Mouse (Mus musculus) forebrain, embryonic 12.5 days (tissue): Measurements from ENCODE around the gene Cngb1. TPM values are rescaled to one million over a fixed set of nuclear protein-coding genes. Genes with fewer than 3 reads are reported as not detected.
"Not testable (repeated sequence)": the region's sequence is repeated elsewhere in the genome, so short reads cannot be mapped to it uniquely, and the experiment has no call there.

ENCODE experiments used
- ATAC-seq: fragments of 200-750 bp; cut with Nextera tagmentation; 2 replicates; pipeline ENCODE4 v1.8.0; 2017; ENCODE audit warnings: moderate TSS enrichment; ENCODE audit not compliant: low FRiP score
- H3K27ac ChIP-seq: fragments of 300-500 bp; sonication (generic); 2 replicates; pipeline ENCODE4 v1.5.1; 2016; ENCODE audit warnings: mild to moderate bottlenecking
- H3K27me3 ChIP-seq: fragments of 300-500 bp; sonication (generic); 2 replicates; pipeline ENCODE4 v1.6.1; 2016; ENCODE audit warnings: mild to moderate bottlenecking
- H3K36me3 ChIP-seq: fragments of 300-500 bp; sonication (generic); replicated peaks from 2 replicates; pipeline ENCODE4 v1.6.1; 2016; ENCODE audit warnings: mild to moderate bottlenecking
- H3K4me1 ChIP-seq: fragments of 300-500 bp; sonication (generic); 2 replicates; pipeline ENCODE4 v1.6.1; 2016
- H3K4me2 ChIP-seq: fragments of 300-500 bp; sonication (generic); 2 replicates; pipeline ENCODE4 v1.6.1; 2016; ENCODE audit warnings: mild to moderate bottlenecking, moderate library complexity
- H3K4me3 ChIP-seq: fragments of 300-500 bp; sonication (generic); replicated peaks from 2 replicates; pipeline ENCODE4 v1.5.1; 2016; ENCODE audit warnings: mild to moderate bottlenecking
- H3K9ac ChIP-seq: fragments of 300-500 bp; sonication (generic); 2 replicates; pipeline ENCODE4 v1.6.1; 2016; ENCODE audit warnings: mild to moderate bottlenecking
- H3K9me3 ChIP-seq: fragments of 300-500 bp; sonication (generic); 2 replicates; pipeline ENCODE4 v1.6.1; 2016
- WGBS: fragments of 180-500 bp; shearing (Covaris S2); methylation state at CpG from one replicate; pipeline ENCODE4 v1.1.7; 2016; 5-methylcytosine and 5-hydroxymethylcytosine counted together
- polyA plus RNA-seq: library from polyadenylated mRNA; unstranded; fragments of >200 nt; fragmentation: Nextera tagmentation; extraction: Ambion mirVana; gene quantifications from 2 replicates; pipeline ENCODE4 v1.2.1, GENCODE M21; 2016

The Cngb1 gene
- polyA plus RNA-seq, 1 experiment from 2014 or later, result 0.40 TPM

- no peaks in the 10 kb centered on the region; the same call in 1 of the 2 replicates for H3K9me3 ChIP-seq
- no peak for ATAC-seq
- H3K27ac ChIP-seq, result no peak overlapping the region
- no peaks in the 10 kb centered on the region for H3K4me1 ChIP-seq
- H3K9ac ChIP-seq, result no peak overlapping the region
- 77% methylated on average over 2 of the region's 2 CpGs for WGBS
- H3K36me3 ChIP-seq, result no peaks in the 10 kb centered on the region
- no peak overlapping the region for H3K4me2 ChIP-seq
- no peak overlapping the region for H3K4me3 ChIP-seq
- no peaks in the 10 kb centered on the region for H3K27me3 ChIP-seq
Observed at GRCm38 (mm10) chr8:95262181-95262580, 44.2 kb downstream of the Cngb1 start.

GRCm38 (mm10) chr8:95255611-95256010 lies 50.8 kb downstream of the Cngb1 start:
- H3K9me3 ChIP-seq, result no peaks in the 10 kb centered on the region
- H3K4me2 ChIP-seq, result no peak overlapping the region
- no peak overlapping the region for H3K4me3 ChIP-seq
- H3K27me3 ChIP-seq, result no peaks in the 10 kb centered on the region
- 0 out of 2 replicates have a peak overlapping the region, but pooled peaks have one; percentile 25 for H3K27ac ChIP-seq
- H3K9ac ChIP-seq, result no peak overlapping the region
- no peak for ATAC-seq
- 0 out of 2 replicates have a peak, but pooled peaks cover 3% of the 10 kb centered on the region for H3K4me1 ChIP-seq
- 77% methylated on average over 10 of the region's 10 CpGs for WGBS
- no peaks in the 10 kb centered on the region for H3K36me3 ChIP-seq

- ATAC-seq, result peak; percentile 92
- H3K36me3 ChIP-seq, result no peaks in the 10 kb centered on the region
- H3K4me2 ChIP-seq, result peak overlapping the region; percentile 58
- H3K4me3 ChIP-seq, result peak overlapping the region; percentile 31
- H3K27ac ChIP-seq, result peak overlapping the region; percentile 1; the same call in 1 of the 2 replicates
- H3K9me3 ChIP-seq, result no peaks in the 10 kb centered on the region
- WGBS, result 25% methylated on average over 16 of the region's 16 CpGs
- H3K4me1 ChIP-seq, result 0 out of 2 replicates have a peak, but pooled peaks cover 3% of the 10 kb centered on the region
- no peaks in the 10 kb centered on the region for H3K27me3 ChIP-seq
- peak overlapping the region; percentile 44 for H3K9ac ChIP-seq
Observed at GRCm38 (mm10) chr8:95254564-95255434, 51.6 kb downstream of the Cngb1 start.

GRCm38 (mm10) chr8:95252056-95252455 lies 54.3 kb downstream of the Cngb1 start:
- 0 out of 2 replicates have a peak, but pooled peaks cover 3% of the 10 kb centered on the region for H3K4me1 ChIP-seq
- H3K27me3 ChIP-seq, result no peaks in the 10 kb centered on the region
- ATAC-seq, result no peak
- no peaks in the 10 kb centered on the region for H3K9me3 ChIP-seq
- no peak overlapping the region for H3K27ac ChIP-seq
- H3K9ac ChIP-seq, result no peak overlapping the region
- WGBS, result 64% methylated on average over 9 of the region's 9 CpGs
- no peaks in the 10 kb centered on the region for H3K36me3 ChIP-seq
- H3K4me2 ChIP-seq, result no peak overlapping the region
- no peak overlapping the region for H3K4me3 ChIP-seq

GRCm38 (mm10) chr8:95249847-95250246 lies 56.5 kb downstream of the Cngb1 start:
- no peaks in the 10 kb centered on the region for H3K27me3 ChIP-seq
- H3K36me3 ChIP-seq, result no peaks in the 10 kb centered on the region
- no peaks in the 10 kb centered on the region for H3K9me3 ChIP-seq
- H3K9ac ChIP-seq, result no peak overlapping the region
- H3K4me3 ChIP-seq, result no peak overlapping the region
- H3K4me2 ChIP-seq, result no peak overlapping the region
- 58% methylated on average over 4 of the region's 4 CpGs for WGBS
- H3K4me1 ChIP-seq, result peaks cover 10% of the 10 kb centered on the region
- ATAC-seq, result no peak
- no peak overlapping the region for H3K27ac ChIP-seq

- Histone ChIP-seq H3K9ac (no peak overlapping the region), H3K27me3 (no peaks in the 10 kb centered on the region)
- 87% methylated on average over 5 of the region's 5 CpGs for WGBS
Observed at GRCm38 (mm10) chr8:95247277-95247676, 59.1 kb downstream of the Cngb1 start.

GRCm38 (mm10) chr8:95245180-95245579 lies 61.2 kb downstream of the Cngb1 start:
- Histone ChIP-seq H3K4me1 (peaks cover 39% of the 10 kb centered on the region), H3K4me2 (no peak overlapping the region), H3K9ac (no peak overlapping the region), H3K36me3 (no peaks in the 10 kb centered on the region), H3K9me3 (no peaks in the 10 kb centered on the region), H3K4me3 (no peak overlapping the region), H3K27me3 (no peaks in the 10 kb centered on the region), H3K27ac (peak overlapping the region; percentile 95)
- no peak for ATAC-seq
- WGBS, result 53% methylated on average over 5 of the region's 5 CpGs

More at GRCm38 (mm10) chr8:95247277-95247676, 59.1 kb downstream of the Cngb1 start:
- Histone ChIP-seq H3K36me3 (no peaks in the 10 kb centered on the region), H3K9me3 (no peaks in the 10 kb centered on the region), H3K4me2 (no peak overlapping the region), H3K27ac (no peak overlapping the region), H3K4me1 (peaks cover 34% of the 10 kb centered on the region), H3K4me3 (no peak overlapping the region)
- ATAC-seq, result no peak

- peaks cover 39% of the 10 kb centered on the region for H3K4me1 ChIP-seq
- H3K9me3 ChIP-seq, result no peaks in the 10 kb centered on the region
- 55% methylated on average over 4 of the region's 4 CpGs for WGBS
- ATAC-seq, result peak; percentile 62
- H3K27me3 ChIP-seq, result no peaks in the 10 kb centered on the region
- no peak overlapping the region for H3K4me3 ChIP-seq
- H3K9ac ChIP-seq, result no peak overlapping the region
- no peaks in the 10 kb centered on the region for H3K36me3 ChIP-seq
- H3K4me2 ChIP-seq, result peak overlapping the region; percentile 31
- H3K27ac ChIP-seq, result peak overlapping the region; percentile 95
Observed at GRCm38 (mm10) chr8:95243853-95244252, 62.5 kb downstream of the Cngb1 start.

GRCm38 (mm10) chr8:95242826-95243571 lies 63.4 kb downstream of the Cngb1 start:
- Histone ChIP-seq H3K9ac (0 out of 2 replicates have a peak overlapping the region, but pooled peaks have one; percentile 36), H3K4me3 (no peak overlapping the region), H3K4me1 (peaks cover 39% of the 10 kb centered on the region), H3K36me3 (no peaks in the 10 kb centered on the region), H3K27me3 (no peaks in the 10 kb centered on the region), H3K9me3 (no peaks in the 10 kb centered on the region), H3K27ac (peak overlapping the region; percentile 95), H3K4me2 (peak overlapping the region; percentile 31)
- 17% methylated on average over 12 of the region's 12 CpGs for WGBS
- peak; percentile 86 for ATAC-seq

GRCm38 (mm10) chr8:95242099-95242825 lies 64.1 kb downstream of the Cngb1 start:
- no peak overlapping the region for H3K4me2 ChIP-seq
- H3K27ac ChIP-seq, result peak overlapping the region; percentile 95
- H3K9me3 ChIP-seq, result no peaks in the 10 kb centered on the region
- H3K4me3 ChIP-seq, result no peak overlapping the region
- 86% methylated on average over 26 of the region's 26 CpGs for WGBS
- no peaks in the 10 kb centered on the region for H3K27me3 ChIP-seq
- peak; percentile 13; the same call in 1 of the 2 replicates for ATAC-seq
- peaks cover 39% of the 10 kb centered on the region for H3K4me1 ChIP-seq
- no peaks in the 10 kb centered on the region for H3K36me3 ChIP-seq
- H3K9ac ChIP-seq, result no peak overlapping the region

- H3K4me3 ChIP-seq, result no peak overlapping the region
- H3K4me2 ChIP-seq, result no peak overlapping the region
- no peaks in the 10 kb centered on the region; the same call in 1 of the 2 replicates for H3K9me3 ChIP-seq
- no peaks in the 10 kb centered on the region for H3K36me3 ChIP-seq
- 0 out of 2 replicates have a peak, but pooled peaks have one; percentile 23 for ATAC-seq
- H3K27me3 ChIP-seq, result no peaks in the 10 kb centered on the region
- H3K4me1 ChIP-seq, result no peaks in the 10 kb centered on the region
- 9% methylated on average over 3 of the region's 3 CpGs for WGBS
- no peak overlapping the region for H3K9ac ChIP-seq
- H3K27ac ChIP-seq, result no peak overlapping the region
Observed at GRCm38 (mm10) chr8:95235683-95236082, 70.7 kb downstream of the Cngb1 start.

GRCm38 (mm10) chr8:95230086-95230485 lies 76.3 kb downstream of the Cngb1 start:
- H3K9me3 ChIP-seq, ATAC-seq, H3K4me1 ChIP-seq, H3K27me3 ChIP-seq, H3K36me3 ChIP-seq, H3K4me3 ChIP-seq, H3K4me2 ChIP-seq, H3K9ac ChIP-seq, H3K27ac ChIP-seq: not testable (repeated sequence)
- 89% methylated on average over 9 of the region's 9 CpGs for WGBS
